Mouse (Mus musculus) cerebellum, adult 2 months (tissue): ENCODE results near the gene Ugt1a9.
"Not testable (repeated sequence)": the region's sequence is repeated elsewhere in the genome, so short reads cannot be mapped to it uniquely, and the experiment has no call there.

Experiments
- CTCF ChIP-seq: fragments of 200-500 bp; IDR thresholded peaks from 2 replicates; pipeline ENCODE4 v1.5.1; 2011; ENCODE audit warnings: low read depth, mild to moderate bottlenecking, control low read depth, low read length, moderate library complexity, borderline replicate concordance; ENCODE audit not compliant: insufficient read depth
- POLR2A ChIP-seq: fragments of 200-500 bp; IDR thresholded peaks from 2 replicates; pipeline ENCODE4 v1.6.1; 2011; ENCODE audit warnings: low read length, control low read depth, borderline replicate concordance; ENCODE audit not compliant: insufficient read depth

GRCm38 (mm10) chr1:88135229-88135904, 64.8 kb downstream of the Ugt1a9 start:
- TF ChIP-seq POLR2A, CTCF: not testable (repeated sequence)
